Mouse (Mus musculus): ENCODE results near the gene 4931406C07Rik. TPM values are rescaled to one million over a fixed set of nuclear protein-coding genes. Genes with fewer than 3 reads are reported as not detected.
"Not testable (repeated sequence)": the region's sequence is repeated elsewhere in the genome, so short reads cannot be mapped to it uniquely, and the experiment has no call there.

The 4931406C07Rik gene
- total and polyA plus RNA-seq, 3 experiments = 12.8 to 56.2 (median 31.8) TPM

- peaks cover 0 to 23% of the 10 kb centered on the region in 2 experiments; a peak in 3 of 4 replicates for H3K36me3 ChIP-seq (ENCODE audit: control insufficient read depth in 1 of 2, insufficient read depth in 2 of 2, low read length in 2 of 2)
- H3K27ac ChIP-seq (ENCODE audit: control insufficient read depth, low read depth, low read length); H3K4me3 ChIP-seq (ENCODE audit: control insufficient read depth in 1 of 2, insufficient read depth in 1 of 2, low read depth in 2 of 2, low read length in 2 of 2); H3K9ac ChIP-seq (ENCODE audit: control insufficient read depth, low read depth, low read length, poor library complexity, severe bottlenecking); H3K9me3 ChIP-seq (replicated peaks; ENCODE audit: insufficient read depth, low read length); H3K27me3 ChIP-seq (ENCODE audit: control insufficient read depth in 1 of 2, insufficient read depth in 2 of 2, low read length in 2 of 2): not testable (repeated sequence)
- peak; percentile 60 for DNase-seq (ENCODE audit: low read depth, low spot score)
- peaks cover 22% of the 10 kb centered on the region for H3K79me2 ChIP-seq (ENCODE audit: control insufficient read depth, insufficient read depth, low read length, poor library complexity)
- peak in 2 of 3 experiments; percentile 39 to 45; a peak in 4 of 6 replicates for TF ChIP-seq CTCF (IDR thresholded peaks at IDR 0.05 in 2 of 3, conservative IDR thresholded peaks at IDR 0.05 in 1 of 3; ENCODE audit: control insufficient read depth in 1 of 3, insufficient read depth in 1 of 3, low read depth in 2 of 3, low read length in 3 of 3, poor library complexity in 1 of 3, severe bottlenecking in 1 of 3)
- H3K4me1 ChIP-seq (ENCODE audit: control insufficient read depth in 1 of 2, insufficient read depth in 2 of 2, low read length in 2 of 2) = peaks cover 15 to 19% of the 10 kb centered on the region in 2 experiments
Observed at GRCm38 (mm10) chr9:15302006-15302405, 4.2 kb downstream of the 4931406C07Rik start.

- TF ChIP-seq MXI1 (IDR thresholded peaks at IDR 0.05; ENCODE audit: low read depth, low read length) (no peak), CTCF (IDR thresholded peaks at IDR 0.05 in 2 of 3, conservative IDR thresholded peaks at IDR 0.05 in 1 of 3; ENCODE audit: control insufficient read depth in 1 of 3, insufficient read depth in 1 of 3, low read depth in 2 of 3, low read length in 3 of 3, poor library complexity in 1 of 3, severe bottlenecking in 1 of 3) (no peak), CHD2 (IDR thresholded peaks at IDR 0.05; ENCODE audit: low read length) (no peak), POLR2A (IDR thresholded peaks at IDR 0.05; ENCODE audit: control insufficient read depth in 1 of 2, insufficient read depth in 1 of 2, low read depth in 1 of 2, low read length in 2 of 2, poor library complexity in 1 of 2) (no peak), POLR2AphosphoS2 (IDR thresholded peaks at IDR 0.05; ENCODE audit: low read length) (no peak), E2F4 (IDR thresholded peaks at IDR 0.05; ENCODE audit: borderline replicate concordance, low read depth, low read length) (no peak), ZKSCAN1 (IDR thresholded peaks at IDR 0.05; ENCODE audit: low read depth, low read length) (no peak)
- Histone ChIP-seq H3K27ac (ENCODE audit: control insufficient read depth, low read depth, low read length) (no peak overlapping the region), H3K79me2 (ENCODE audit: control insufficient read depth, insufficient read depth, low read length, poor library complexity) (peaks cover 16% of the 10 kb centered on the region), H3K4me3 (ENCODE audit: control insufficient read depth in 1 of 2, insufficient read depth in 1 of 2, low read depth in 2 of 2, low read length in 2 of 2) (no peak overlapping the region), H3K36me3 (ENCODE audit: control insufficient read depth in 1 of 2, insufficient read depth in 2 of 2, low read length in 2 of 2) (peaks cover 0 to 26% of the 10 kb centered on the region in 2 experiments; a peak in 2 of 4 replicates), H3K27me3 (ENCODE audit: control insufficient read depth in 1 of 2, insufficient read depth in 2 of 2, low read length in 2 of 2) (no peaks in the 10 kb centered on the region), H3K4me1 (ENCODE audit: control insufficient read depth in 1 of 2, insufficient read depth in 2 of 2, low read length in 2 of 2) (peaks cover 15 to 19% of the 10 kb centered on the region in 2 experiments), H3K9ac (ENCODE audit: control insufficient read depth, low read depth, low read length, poor library complexity, severe bottlenecking) (no peak overlapping the region), H3K9me3 (replicated peaks; ENCODE audit: insufficient read depth, low read length) (no peaks in the 10 kb centered on the region)
- DNase-seq (ENCODE audit: low read depth, low spot score) = no peak
Observed at GRCm38 (mm10) chr9:15301399-15301798, 4.8 kb downstream of the 4931406C07Rik start.

GRCm38 (mm10) chr9:15300056-15300455 is 6.2 kb downstream of the 4931406C07Rik start:
- peaks cover 0 to 23% of the 10 kb centered on the region in 2 experiments; a peak in 2 of 4 replicates for H3K36me3 ChIP-seq (ENCODE audit: control insufficient read depth in 1 of 2, insufficient read depth in 2 of 2, low read length in 2 of 2)
- no peak overlapping the region for H3K27ac ChIP-seq (ENCODE audit: control insufficient read depth, low read depth, low read length)
- no peaks in the 10 kb centered on the region for H3K9me3 ChIP-seq (replicated peaks; ENCODE audit: insufficient read depth, low read length)

More at GRCm38 (mm10) chr9:15300056-15300455, 6.2 kb downstream of the 4931406C07Rik start:
- TF ChIP-seq ELF1 (IDR thresholded peaks at IDR 0.05; ENCODE audit: low read depth, low read length) (no peak), POLR2A (IDR thresholded peaks at IDR 0.05; ENCODE audit: control insufficient read depth in 1 of 2, insufficient read depth in 1 of 2, low read depth in 1 of 2, low read length in 2 of 2, poor library complexity in 1 of 2) (no peak), MAFK (IDR thresholded peaks at IDR 0.05; ENCODE audit: borderline replicate concordance, low read depth, low read length) (no peak), ZNF384 (IDR thresholded peaks at IDR 0.05; ENCODE audit: low read depth, low read length) (no peak), SIN3A (IDR thresholded peaks at IDR 0.05; ENCODE audit: low read length) (no peak), MAZ (IDR thresholded peaks at IDR 0.05; ENCODE audit: low read depth, low read length) (no peak), USF2 (IDR thresholded peaks at IDR 0.05; ENCODE audit: borderline replicate concordance in 1 of 2, insufficient read depth in 1 of 2, low read depth in 1 of 2, low read length in 2 of 2) (no peak), MXI1 (IDR thresholded peaks at IDR 0.05; ENCODE audit: low read depth, low read length) (no peak), SMC3 (IDR thresholded peaks at IDR 0.05; ENCODE audit: low read depth, low read length) (no peak)
- Histone ChIP-seq H3K4me3 (ENCODE audit: control insufficient read depth in 1 of 2, insufficient read depth in 1 of 2, low read depth in 2 of 2, low read length in 2 of 2) (no peak overlapping the region), H3K9ac (ENCODE audit: control insufficient read depth, low read depth, low read length, poor library complexity, severe bottlenecking) (no peak overlapping the region), H3K4me1 (ENCODE audit: control insufficient read depth in 1 of 2, insufficient read depth in 2 of 2, low read length in 2 of 2) (peaks cover 15% of the 10 kb centered on the region in 2 experiments), H3K79me2 (ENCODE audit: control insufficient read depth, insufficient read depth, low read length, poor library complexity) (peaks cover 7% of the 10 kb centered on the region; the same call in 1 of the 2 replicates), H3K27me3 (ENCODE audit: control insufficient read depth in 1 of 2, insufficient read depth in 2 of 2, low read length in 2 of 2) (no peaks in the 10 kb centered on the region)
- no peak for DNase-seq (ENCODE audit: low read depth, low spot score)

All from MEL (cell line).